Mouse (Mus musculus): ENCODE data around the gene Zfp39.

DNA sequence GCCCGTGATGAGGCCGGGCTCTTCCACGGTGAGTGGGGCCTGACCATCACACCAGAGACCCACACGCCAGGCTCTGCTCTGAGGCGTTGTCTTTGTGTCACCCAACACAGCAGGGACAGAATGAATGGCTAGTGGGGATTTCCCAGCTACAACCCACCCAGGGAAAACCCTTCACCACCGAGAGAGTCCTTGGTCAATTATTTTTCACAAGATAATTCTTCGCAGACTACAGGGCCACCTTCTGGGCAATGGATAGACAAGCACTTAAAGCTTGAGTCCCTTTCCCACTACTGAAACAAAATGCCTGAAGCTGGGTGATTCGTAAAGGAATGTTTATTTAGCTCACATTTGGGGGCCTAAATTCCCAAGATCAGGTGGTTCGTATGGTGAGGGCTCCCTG, 18.4 kb upstream of the Zfp39 start:
- TF ChIP-seq CTCF (IDR thresholded peaks at IDR 0.05) (no peak), EP300 (IDR thresholded peaks at IDR 0.05; ENCODE audit: insufficient read depth, low read depth, low read length) (no peak), POLR2A (IDR thresholded peaks at IDR 0.05; ENCODE audit: insufficient read depth, low read depth, low read length) (no peak)
